Mouse (Mus musculus) mammary gland, adult 2 months (tissue): ENCODE measurements around the gene Lmod2. TPM values are rescaled to one million over a fixed set of nuclear protein-coding genes. Genes with fewer than 3 reads are reported as not detected.

Source experiments
- polyA plus RNA-seq: library from polyadenylated mRNA; depleted of rRNA; stranded (reverse); fragments of >200 nt; gene quantifications from 2 replicates; pipeline ENCODE4 v1.2.3, GENCODE M21; 2012; ENCODE audit warnings: low replicate concordance; rRNA removed

Lmod2 gene
- polyA plus RNA-seq: 10.5 TPM in 1 of 2 replicates, not detected in the other

DNA sequence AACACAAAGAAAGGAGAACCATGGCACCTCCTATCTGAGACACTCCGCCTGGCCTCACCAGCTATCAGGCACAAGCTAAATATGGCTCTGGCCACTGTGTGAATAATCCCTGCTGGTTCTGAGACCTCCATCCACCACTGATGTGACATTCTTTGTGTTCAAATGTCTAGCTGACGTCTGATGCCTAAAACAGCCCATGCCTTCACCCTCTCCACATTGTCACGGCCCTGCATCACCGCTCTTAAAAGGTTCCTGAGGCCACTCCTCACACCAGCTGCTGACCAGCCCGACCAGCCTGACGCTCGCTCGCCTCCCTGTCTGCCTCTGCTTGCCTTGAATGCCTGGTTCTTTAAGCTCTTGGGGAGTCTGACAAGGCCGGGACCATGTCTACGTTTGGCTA, at the start of gene Lmod2:
TSS of gene Lmod2 (plus strand) at position 263 of the 400 bp plus-strand sequence.

Other genes with a start within 250 kb of the Lmod2 start
- gene Iqub, start 82.7 kb upstream of the Lmod2 start, polyA plus RNA-seq: not detected in 2 replicates
- 1.6 and 3.9 TPM in 2 replicates for gene Ndufa5, start 69.7 kb upstream of the Lmod2 start, polyA plus RNA-seq
- gene Asb15, start 69.6 kb upstream of the Lmod2 start, polyA plus RNA-seq: 6.5 TPM in 1 of 2 replicates, not detected in the other
- gene Wasl, start 67.2 kb downstream of the Lmod2 start, polyA plus RNA-seq: 15.5 and 108 TPM in 2 replicates
- not detected in 2 replicates for gene Hyal6, start 135.5 kb downstream of the Lmod2 start, polyA plus RNA-seq
- gene Hyal4, start 150.6 kb downstream of the Lmod2 start, polyA plus RNA-seq: not detected in 2 replicates
- gene Spam1, start 193.4 kb downstream of the Lmod2 start, polyA plus RNA-seq: not detected in 2 replicates